Mouse (Mus musculus) T-helper 17 cell (primary cell): ENCODE data around the gene Ckmt1.
"Not testable (repeated sequence)": the region's sequence is repeated elsewhere in the genome, so short reads cannot be mapped to it uniquely, and the experiment has no call there.

Experiments
- in situ Hi-C, 2 experiments: fragments of 300-600 bp; cut with MboI, MseI; formaldehyde crosslinking; loops; 1 replicate in 1 of 2; 2 replicates in 1 of 2; pipeline ENCODE4 v1.15.1; 2025; ENCODE audit warnings: high pct_unique_total_duplicates in 2 of 2

Gene Ckmt1

DNA sequence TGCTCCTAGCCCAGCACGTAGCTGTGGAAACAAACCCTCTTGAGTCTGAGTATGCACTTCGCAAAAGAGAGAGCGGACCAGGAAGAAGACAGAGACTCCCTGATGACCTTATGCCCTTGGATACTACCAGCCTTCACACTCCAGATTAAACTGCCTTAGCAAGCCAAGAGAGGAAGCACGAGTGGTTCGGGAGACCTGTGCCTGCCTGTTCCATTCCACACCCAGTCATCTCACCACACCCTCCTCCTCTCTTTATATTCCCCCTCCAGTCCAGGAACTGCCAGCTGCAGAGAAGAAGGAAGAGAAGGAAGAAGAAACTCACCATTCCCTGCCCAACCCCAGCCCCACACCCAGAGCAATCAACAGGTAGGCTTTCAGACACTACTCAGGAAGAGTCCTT is at the start of gene Ckmt1:
Gene Ckmt1, plus strand, starts transcription at position 221 of the 400 bp plus-strand sequence.
- in situ Hi-C loops = loop anchor here (5.0 to 25.0 kb wide), 2 partner anchors 40 to 1620 kb away; partner anchors contain the start of gene Itpka (in 1 of the 2)

DNA sequence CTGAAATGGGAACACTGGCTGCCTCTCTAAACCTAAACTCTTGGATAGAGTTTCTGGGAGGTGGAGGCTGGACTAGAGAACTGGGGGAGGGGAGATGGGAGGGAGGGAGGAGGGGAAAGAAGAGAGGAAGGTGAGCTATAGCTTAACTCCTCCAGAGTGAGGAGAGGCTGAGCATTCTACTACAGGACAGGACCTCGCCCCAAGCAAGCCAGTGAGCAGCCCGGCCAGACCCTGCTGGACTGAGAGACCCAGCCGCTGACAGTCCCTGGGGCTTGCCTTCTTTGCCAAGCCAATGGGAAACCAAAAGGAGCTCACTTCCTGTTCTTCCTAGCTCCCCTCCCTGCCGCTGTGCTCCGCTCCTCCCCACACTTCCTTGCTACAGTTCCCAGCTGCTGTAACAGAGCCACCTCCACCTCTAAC is 48.5 kb upstream of the Ckmt1 start:
- in situ Hi-C loops = no loop called here

DNA sequence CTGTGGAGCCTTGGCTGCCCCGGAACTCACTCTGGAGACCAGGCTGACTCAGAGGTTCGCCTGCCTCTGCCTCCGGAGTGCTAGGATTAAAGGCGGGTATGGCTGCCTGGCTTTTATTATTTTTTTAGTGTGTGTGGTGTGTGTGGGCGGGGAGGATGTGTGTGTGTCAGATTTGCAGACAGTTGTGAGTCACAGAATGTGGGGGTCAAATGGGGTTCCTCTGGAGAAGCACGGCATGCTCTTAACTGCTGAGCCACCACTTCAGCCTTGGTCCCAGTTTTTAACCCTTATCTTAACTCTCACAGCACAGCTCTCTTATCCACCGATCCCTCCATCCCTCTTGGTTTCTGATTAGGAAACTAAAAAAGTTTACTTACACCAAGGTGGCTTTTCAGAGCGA is 41.2 kb upstream of the Ckmt1 start:
- in situ Hi-C loops = no loop called here

DNA sequence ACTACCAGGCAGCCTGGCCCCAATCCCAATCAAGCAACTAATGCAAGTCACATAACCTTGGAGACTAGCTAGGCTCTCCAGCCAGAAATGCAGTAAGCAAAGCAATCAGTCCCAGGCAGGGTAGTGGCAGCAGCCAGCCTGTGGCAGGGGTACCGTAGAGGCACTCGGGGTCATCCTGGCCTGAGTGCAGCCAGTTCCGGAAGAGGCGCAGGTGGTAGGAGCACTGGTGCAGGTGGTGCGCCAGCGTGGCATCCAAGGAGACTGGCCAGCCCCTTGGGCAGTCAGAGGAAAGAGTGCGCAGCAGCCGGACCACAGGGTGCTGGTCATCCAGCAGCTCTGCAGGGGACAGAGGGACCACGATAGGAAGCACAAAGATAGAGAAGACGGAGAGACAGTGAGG is 34.5 kb upstream of the Ckmt1 start:
- in situ Hi-C loops = no loop called here

DNA sequence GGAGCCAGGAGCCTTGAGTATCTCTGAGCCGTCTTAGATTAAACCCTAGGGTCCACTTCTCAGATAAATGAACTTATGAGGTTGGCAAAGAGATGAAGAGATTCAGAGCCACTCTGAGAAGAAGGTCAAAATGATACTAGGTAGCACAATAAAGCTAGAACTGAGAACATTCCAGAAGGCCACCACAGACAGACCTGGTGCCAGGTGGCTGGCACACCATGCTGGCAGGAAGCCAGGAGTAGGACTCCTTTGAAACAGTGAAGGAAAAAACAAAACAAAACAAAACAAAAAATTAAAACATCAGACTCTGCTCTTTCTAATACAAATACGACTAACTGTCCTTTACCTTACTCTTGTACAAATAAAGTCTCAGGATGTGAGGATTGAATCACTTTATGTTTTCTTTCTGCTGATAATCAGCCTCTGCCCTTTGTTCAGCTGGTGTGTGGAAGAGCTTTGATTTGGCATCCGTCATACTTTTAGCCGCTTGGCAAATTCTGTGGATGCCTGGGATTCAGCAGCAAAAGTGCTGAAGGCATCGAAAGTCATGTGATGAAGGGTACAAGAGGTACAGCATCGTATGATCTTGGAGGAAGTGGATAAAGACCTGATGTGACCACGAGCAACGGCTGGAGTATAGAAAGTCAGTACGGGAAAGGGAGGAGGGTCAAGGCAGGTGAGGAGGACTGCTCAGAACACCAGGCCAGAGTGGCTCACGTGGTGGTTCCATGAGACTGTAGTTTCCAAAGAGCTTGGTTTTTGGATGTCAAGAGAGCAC is 33.6 kb upstream of the Ckmt1 start:
- in situ Hi-C loops = no loop called here

DNA sequence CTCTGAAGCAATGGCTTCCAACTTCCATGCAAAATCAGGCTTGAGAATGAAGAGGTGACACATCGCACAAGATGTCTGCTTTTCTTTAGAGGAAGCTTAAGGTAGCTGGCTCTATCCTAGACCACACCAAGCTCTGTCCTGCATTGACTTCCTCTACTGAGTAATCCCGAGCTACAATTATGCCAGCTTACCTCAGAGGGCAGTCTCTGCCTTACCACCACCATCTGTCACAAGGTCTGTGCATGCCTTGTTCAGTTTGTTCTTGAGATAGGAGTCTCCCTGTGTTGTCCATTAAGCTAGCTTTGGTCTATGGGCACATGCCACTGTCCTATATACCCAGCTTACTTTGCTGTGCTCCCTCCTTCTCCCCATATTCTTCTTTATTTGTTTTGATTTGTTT is 28.0 kb upstream of the Ckmt1 start:
- in situ Hi-C loops = loop anchor here in 1 of 2 experiments (5.0 kb wide), 1 partner anchor 43 kb away; no protein-coding TSS in a partner anchor

DNA sequence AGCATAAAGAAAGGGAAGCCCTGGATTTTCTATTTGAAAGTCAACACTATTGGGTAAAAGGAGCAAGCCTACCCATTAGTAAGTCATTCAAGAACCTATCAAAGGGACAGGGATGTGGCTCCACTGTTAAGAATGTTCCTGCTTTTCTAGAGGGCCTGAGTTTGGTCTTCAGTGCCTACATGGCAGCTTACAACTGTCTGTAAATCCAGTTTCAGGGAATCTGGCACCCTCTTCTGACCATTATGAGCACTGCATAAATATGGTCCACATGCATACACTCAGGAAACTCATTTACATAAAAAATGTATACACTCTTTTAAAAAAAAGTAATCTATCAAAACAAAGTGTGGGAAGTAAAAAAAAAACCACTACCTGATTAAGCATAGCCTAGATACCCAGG is 18.5 kb upstream of the Ckmt1 start:
- in situ Hi-C loops = no loop called here

DNA sequence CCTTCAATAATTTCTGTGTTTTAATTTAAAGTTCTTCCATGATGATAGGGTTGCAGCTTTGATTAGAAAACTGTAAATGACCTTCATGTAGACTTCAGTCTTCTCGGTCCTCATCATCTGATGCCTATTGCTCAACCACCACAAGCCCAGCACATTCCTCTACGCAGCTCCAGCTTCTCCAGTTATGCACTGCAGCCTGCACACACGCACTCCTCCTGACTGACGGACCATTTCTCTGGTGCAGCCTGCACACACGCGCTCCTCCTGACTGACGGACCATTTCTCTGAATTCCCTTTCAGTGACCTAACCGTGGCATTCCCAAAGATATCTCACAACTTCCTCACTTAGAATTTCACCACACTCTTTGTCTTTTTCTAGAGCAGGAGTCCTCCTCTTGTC is 4.4 kb upstream of the Ckmt1 start:
- in situ Hi-C loops = loop anchor here in 1 of 2 experiments (25.0 kb wide), 1 partner anchor 1616 kb away; the partner anchor contains the start of gene Itpka

DNA sequence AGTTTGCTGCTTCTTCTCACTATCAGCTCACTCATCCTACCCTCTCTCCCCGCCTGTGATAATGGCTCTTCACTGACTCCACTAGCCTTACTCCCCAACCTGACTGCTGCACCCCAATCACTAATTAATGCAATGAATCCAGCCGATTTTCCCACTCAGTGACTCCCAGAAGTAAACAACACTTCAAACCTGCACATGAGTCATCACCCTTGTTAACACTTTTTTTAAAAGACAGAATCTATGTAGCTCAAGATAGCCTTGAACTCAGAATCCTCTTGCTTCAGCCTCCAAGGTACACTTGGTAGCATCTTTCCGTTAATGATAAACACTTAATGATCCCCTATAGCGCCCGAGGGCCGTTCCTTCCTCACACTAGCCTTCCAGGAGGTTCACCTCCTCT is 3.1 kb upstream of the Ckmt1 start:
- in situ Hi-C loops = loop anchor here in 1 of 2 experiments (25.0 kb wide), 1 partner anchor 1617 kb away; the partner anchor contains the start of gene Itpka

DNA sequence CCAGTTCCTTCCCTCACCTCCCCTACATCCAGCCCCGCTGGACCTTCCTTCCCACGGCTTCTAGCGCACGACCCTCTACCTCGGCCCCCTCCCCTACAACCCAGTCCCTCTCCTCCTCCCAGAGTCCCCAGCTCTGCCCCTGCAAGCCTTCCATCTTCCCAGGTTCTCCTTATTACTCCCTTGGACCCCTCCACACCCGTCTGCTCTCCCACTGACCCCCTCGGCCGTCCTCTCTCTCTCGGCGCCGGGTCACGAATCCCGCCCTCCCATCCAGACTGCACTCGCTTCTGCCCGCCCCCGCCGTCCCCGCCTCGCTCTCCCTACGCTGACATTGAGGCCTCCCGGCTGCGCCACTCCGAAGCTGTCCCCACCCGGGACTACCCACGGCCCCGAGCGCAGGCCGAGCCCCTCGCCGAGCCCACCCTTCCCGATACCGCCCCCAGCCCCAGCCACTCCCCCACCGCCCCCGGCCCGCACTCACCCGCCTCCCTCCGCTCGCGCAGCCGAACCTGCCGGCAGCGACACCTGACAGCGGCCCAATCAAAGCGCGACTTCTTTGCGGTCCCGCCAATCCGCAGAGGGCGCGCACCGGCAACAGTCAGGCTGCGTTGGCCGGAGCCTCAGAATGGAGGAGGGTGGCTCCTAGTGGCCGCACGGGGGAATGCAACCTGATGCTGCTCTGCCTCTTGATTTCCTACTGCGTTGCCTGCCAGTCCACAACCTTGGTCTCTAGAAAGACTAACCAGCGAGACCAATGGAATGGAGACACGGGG is 2.5 kb upstream of the Ckmt1 start, which contains the start of gene Ppip5k1:
Gene Ppip5k1, minus strand, starts transcription at position 577 of the 773 bp plus-strand sequence.
- in situ Hi-C loops = loop anchor here (5.0 to 25.0 kb wide), 2 partner anchors 42 to 1618 kb away; partner anchors contain the start of gene Itpka (in 1 of the 2)

DNA sequence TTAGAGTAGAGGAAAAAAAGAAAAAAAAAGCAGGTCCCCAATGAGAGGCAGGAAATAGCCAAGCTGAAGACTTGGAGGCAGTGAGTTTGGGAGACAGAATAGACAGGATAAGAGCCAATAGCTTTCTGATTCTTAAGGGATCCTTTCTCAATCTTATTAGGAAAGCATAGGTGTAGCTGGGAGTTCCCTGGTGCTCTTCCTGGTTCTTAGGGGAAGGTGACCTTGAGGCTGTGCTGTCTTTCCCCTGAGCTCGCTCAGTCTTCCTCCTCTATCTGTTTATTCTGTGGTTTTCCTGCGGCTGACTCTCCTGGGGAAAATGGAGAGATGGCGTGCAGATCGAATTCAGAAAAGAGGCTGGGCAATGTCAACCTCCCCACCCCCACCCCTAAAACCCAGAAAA is 447 bp downstream of the Ckmt1 start:
- in situ Hi-C loops = loop anchor here (5.0 to 25.0 kb wide), 2 partner anchors 39 to 1621 kb away; partner anchors contain the start of gene Itpka (in 1 of the 2)

DNA sequence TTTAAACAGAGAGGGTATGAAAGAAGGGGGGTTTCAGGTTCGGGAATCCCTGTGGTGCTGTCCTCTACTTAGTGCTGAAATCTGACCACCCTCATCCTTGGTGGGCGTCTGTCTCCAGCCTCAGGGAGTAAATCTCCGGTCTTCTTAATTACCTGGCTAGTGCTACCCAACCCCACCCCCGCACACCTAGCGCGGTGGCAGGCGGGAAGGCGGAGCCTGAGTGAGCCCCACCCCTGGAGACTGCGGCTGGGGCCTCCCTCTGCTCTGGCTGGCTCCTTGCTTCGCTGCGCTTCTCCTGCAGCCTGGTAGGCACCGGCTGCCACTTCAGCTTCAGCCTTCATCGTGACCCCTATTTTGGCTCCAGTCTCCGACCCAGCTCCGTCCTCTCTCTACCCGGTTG is 867 bp downstream of the Ckmt1 start:
- in situ Hi-C loops = loop anchor here (5.0 to 25.0 kb wide), 2 partner anchors 39 to 1621 kb away; partner anchors contain the start of gene Itpka (in 1 of the 2)

DNA sequence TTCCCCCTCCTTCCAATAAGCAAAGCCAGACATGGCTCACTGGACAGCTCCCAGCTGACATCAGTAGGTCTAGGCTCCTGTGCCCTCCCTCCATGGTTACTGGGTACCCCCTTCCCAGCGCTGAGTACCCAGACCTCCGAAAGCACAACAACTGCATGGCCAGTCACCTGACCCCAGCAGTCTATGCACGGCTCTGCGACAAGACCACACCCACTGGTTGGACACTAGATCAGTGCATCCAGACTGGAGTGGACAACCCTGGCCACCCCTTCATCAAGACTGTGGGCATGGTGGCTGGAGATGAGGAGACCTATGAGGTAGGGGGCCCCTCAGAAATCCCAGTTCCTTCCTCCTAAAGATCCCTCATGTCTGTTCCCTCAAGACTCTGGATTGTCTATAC is 1.9 kb downstream of the Ckmt1 start:
- in situ Hi-C loops = loop anchor here (5.0 to 25.0 kb wide), 2 partner anchors 38 to 1622 kb away; partner anchors contain the start of gene Itpka (in 1 of the 2)

DNA sequence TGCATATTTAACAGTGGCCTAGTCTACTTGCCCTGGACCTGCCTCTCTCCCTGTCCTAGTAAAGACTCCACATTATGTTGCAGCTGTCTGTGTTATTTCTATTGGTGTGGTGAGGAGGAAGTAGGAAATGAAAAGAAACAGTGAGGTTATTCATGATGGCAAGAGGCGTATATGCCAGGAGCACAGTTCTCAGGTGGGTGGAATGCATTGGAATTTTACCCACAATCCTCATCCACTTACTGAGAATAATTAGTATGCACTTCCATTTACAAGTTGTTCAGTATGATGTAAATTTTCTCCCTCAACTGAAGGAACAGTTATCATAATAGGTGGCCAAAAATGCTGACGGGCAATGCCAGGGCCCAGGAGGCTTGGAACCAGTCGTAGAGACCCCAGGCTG is 6.1 kb downstream of the Ckmt1 start:
- in situ Hi-C loops = loop anchor here in 1 of 2 experiments (25.0 kb wide), 1 partner anchor 1626 kb away; the partner anchor contains the start of gene Itpka

DNA sequence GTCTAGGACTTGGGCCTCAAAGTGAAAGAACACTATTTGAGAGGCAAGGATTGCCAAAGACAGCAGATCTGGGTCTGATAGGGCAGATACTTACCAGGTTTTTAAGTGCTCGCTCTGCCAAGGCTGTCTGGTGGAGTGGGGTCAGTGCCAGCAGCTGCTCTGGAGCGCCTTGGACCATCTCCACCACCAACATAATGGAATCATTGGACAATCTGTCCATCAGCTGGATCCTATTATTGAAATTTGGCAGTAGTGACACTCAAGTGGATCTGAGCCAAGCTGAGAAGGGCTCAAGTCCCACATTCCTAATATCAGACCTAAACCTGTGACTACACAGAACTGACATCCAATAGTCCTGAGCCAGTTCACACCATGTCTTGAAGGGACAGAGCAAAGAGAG is 11.3 kb downstream of the Ckmt1 start:
- in situ Hi-C loops = loop anchor here in 1 of 2 experiments (25.0 kb wide), 1 partner anchor 1632 kb away; the partner anchor contains the start of gene Itpka

DNA sequence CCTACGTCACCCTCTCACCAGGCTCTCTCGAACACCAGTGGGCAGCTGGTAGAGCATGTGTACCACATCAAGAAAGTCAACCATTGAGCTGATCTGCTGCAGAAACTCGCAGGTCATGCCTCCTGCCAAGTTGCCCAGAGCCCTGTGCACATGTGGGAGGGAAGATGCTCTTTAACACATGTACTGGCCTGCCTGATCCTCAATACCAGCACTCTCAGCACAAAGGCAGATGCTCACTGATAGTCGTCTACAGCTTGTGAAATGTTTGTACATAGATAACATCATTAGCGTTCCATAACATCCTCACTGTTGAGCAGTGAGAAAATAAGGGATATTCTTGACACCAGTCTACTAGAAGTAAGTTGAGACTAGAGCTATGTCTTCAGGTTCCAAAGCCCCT is 13.4 kb downstream of the Ckmt1 start:
- in situ Hi-C loops = loop anchor here in 1 of 2 experiments (5.0 to 25.0 kb wide), 2 partner anchors 44 to 1634 kb away; partner anchors contain the start of gene Itpka

DNA sequence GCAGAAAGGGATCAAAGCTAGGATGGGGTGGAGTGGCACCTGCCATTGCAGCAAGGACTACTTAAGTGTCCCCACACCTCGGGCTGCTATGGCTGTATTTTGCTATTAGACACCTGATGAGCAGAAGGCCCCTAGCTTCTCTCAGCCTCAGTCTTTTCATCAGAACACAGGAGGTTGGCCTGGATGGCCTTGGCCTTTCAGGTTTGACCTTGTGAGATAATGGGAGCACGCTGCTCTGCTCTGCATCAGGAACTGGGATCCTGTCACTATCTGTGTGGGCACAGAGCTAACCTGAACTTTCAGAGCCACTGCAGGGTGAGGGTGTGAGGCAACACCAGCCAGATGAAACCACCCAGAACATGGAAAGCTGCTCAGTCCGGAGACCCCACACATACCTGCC is 14.8 kb downstream of the Ckmt1 start:
- in situ Hi-C loops = loop anchor here in 1 of 2 experiments (5.0 to 25.0 kb wide), 2 partner anchors 45 to 1635 kb away; partner anchors contain the start of gene Itpka

DNA sequence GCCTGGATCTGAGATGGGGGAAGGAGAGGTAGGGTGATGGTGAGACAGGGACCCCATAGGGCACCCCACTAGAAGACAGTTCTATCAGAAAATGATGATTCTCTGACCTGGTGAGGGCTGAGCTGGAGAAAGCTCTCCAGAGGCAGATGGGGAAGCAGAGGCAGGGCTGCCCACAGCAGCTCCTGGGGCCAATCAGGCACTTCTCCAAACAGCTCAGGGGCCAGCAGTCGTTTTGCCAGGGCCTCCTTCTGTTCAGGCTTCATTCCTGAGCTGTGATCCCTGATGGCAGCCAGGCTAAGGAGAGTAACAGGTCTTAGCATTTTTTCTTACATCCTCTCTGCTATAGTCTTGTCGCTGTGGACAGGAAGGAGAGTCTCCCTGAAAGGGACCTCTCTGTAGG is 17.3 kb downstream of the Ckmt1 start:
- in situ Hi-C loops = loop anchor here in 1 of 2 experiments (5.0 to 25.0 kb wide), 2 partner anchors 47 to 1637 kb away; partner anchors contain the start of gene Itpka

DNA sequence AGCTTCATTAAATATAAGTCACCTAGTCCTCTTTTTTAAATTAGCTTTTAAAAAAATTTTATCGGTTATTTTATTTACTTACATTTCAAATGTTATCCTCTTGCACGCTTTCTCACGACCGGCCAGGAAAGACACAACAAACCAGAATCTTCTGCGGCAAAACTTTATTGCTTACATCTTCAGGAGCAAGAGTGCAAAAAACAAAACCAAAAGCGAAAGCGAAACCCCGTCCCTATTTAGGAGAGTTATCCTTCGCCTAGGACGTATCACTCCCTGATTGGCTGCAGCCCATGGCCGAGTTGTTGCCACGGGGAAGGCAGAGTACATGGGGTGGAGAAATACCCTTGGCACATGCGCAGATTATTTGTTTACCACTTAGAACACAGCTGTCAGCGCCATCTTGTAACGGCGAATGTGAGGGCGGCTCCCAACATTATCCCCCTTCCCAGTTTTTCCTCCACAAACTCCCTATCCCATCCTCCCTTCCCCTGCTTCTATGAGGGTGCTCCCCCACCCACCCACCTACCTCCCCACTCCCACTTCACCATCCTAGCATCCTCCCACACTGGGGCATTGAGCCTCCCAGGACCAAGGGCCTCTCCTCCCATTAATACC is 29.6 kb downstream of the Ckmt1 start, which contains the start of gene Strc:
Gene Strc, minus strand, starts transcription at position 208 of the 615 bp plus-strand sequence.
- in situ Hi-C loops = not testable (repeated sequence)

DNA sequence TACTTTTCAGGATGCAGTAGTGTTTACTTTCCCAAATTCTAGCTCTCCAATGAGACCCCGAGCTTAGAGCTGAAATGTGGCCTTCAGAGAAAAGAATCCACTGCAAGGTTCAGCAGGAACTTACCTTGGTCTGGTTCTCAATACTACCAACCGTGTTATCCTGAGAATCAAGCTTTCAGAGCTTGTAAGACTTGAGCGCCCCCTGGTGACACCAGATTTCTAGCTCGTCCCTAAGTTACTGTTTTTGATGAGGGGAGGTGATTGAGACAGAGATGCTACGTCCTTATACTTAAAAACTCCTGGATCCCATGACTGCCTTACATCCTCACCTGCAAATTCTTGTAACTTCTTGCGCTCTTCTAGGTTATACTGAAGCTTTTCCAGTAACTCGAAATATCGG is 39.1 kb downstream of the Ckmt1 start:
- in situ Hi-C loops = loop anchor here in 1 of 2 experiments (5.0 kb wide), 2 partner anchors 39 to 214 kb away; partner anchors contain the start of genes Ckmt1 and Ppip5k1

DNA sequence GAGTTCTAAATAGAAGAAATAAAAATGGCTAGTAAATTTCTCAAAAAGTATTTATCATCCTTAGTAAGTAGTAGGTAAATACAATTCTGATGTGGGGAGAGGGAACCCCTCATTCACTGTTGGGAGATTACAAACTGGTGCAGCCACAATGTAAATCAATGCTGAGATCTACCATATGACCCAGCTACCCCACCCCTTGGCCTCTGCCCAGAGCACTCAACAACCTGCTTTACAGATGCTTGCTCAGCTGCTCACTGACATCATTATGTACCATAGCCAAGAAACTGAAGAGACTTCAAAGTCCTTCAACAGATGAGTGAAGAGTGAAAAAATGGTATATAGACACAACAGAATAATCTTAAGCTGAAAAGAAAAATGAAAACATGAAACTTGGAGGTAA is 45.8 kb downstream of the Ckmt1 start:
- in situ Hi-C loops = no loop called here
